Mouse (Mus musculus): Measurements from ENCODE around the gene Nr1d1. TPM values are rescaled to one million over a fixed set of nuclear protein-coding genes. Genes with fewer than 3 reads are reported as not detected.

The Nr1d1 gene
- polyA plus RNA-seq, 1 experiment = 206 TPM

DNA sequence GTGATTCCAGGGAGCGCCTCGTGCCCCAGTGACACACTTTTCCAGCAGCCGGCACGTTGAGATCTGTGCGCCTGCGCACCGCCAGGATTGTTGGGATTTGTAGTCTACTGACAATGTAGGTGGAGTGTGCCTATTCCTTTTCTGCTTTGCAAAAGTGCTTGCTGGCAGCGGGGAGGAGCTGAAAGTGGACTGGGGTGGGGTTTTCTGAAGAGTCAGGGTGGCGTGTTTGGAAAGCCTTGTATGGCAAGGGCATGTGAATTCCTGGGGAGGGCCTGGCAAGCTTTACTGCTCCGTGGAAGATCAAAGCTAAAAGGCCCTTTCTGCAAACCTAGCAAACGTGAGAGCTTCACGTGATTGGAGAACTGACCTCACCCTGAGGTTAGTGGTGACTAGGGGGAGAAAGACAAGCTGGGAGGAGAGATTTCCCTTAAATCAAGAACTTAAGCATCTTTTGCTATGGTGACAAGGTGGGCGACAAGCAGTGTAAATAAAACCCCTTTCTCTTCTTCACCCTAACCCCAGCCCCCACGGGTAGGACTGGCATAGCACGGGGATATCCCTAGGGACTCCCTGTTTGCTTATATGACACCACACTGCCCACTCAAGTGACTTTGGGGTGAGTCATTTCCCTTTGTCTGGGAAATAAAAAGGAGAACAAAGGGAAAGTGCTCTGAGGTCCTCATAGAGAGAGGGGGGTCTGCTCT is 367 bp upstream of the Nr1d1 start:
- Histone ChIP-seq H3K27ac (ENCODE audit: insufficient read depth, low read depth, low read length) (peak overlapping the region; percentile 99), H3K36me3 (ENCODE audit: control insufficient read depth, insufficient read depth, low read length) (peaks cover 21% of the 10 kb centered on the region), H3K4me3 (ENCODE audit: low read depth, low read length) (peak overlapping the region; percentile 68), H3K4me1 (ENCODE audit: control insufficient read depth, insufficient read depth, insufficient read length, low read length) (peaks cover 19% of the 10 kb centered on the region), H3K27me3 (ENCODE audit: control insufficient read depth, insufficient read depth, low read length) (no peaks in the 10 kb centered on the region)
- TF ChIP-seq CTCF (IDR thresholded peaks at IDR 0.05; ENCODE audit: extremely low read depth, insufficient read length, insufficient replicate concordance, low read depth, low read length) (no peak), POLR2A (IDR thresholded peaks at IDR 0.05; ENCODE audit: low read depth, low read length) (no peak)
- 2% methylated on average over 15 of the region's 15 CpGs for WGBS

GRCm38 (mm10) chr11:98773635-98774295 is 1.4 kb downstream of the Nr1d1 start:
- Histone ChIP-seq H3K27ac (ENCODE audit: insufficient read depth, low read depth, low read length) (peak overlapping the region; percentile 99), H3K36me3 (ENCODE audit: control insufficient read depth, insufficient read depth, low read length) (peaks cover 38% of the 10 kb centered on the region), H3K4me1 (ENCODE audit: control insufficient read depth, insufficient read depth, insufficient read length, low read length) (peaks cover 27% of the 10 kb centered on the region), H3K4me3 (ENCODE audit: low read depth, low read length) (peak overlapping the region; percentile 68), H3K27me3 (ENCODE audit: control insufficient read depth, insufficient read depth, low read length) (no peaks in the 10 kb centered on the region)
- under 1% methylated on average over 37 of the region's 37 CpGs for WGBS
- TF ChIP-seq CTCF (IDR thresholded peaks at IDR 0.05; ENCODE audit: extremely low read depth, insufficient read length, insufficient replicate concordance, low read depth, low read length) (no peak), POLR2A (IDR thresholded peaks at IDR 0.05; ENCODE audit: low read depth, low read length) (peak; percentile 66; the same call in 1 of the 2 replicates)

DNA sequence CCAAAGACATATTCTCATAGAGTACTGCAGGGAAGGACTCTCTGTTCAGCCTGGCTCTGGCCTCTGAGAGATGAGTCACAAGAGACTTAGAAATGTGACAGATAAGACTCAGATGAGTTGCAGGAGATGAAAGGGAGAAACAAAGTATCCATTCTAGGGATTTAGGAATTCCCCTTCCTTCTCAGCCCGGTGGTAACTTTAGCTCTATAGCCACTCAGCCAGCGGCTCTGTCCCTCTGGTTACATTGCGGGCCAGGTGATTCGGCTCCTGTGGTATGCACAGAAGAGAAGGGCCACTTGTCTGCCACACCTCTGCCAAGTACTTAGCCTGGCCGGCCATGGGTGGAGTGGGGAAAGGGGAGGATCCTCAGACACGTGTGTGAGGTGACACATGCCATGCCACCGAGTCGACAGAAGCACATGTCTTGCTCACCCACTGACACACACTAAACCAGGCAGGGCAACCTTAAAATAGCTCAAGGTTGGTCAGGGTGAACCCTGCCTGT is 2.4 kb downstream of the Nr1d1 start:
- no peaks in the 10 kb centered on the region for H3K27me3 ChIP-seq (ENCODE audit: control insufficient read depth, insufficient read depth, low read length)
- peaks cover 49% of the 10 kb centered on the region for H3K36me3 ChIP-seq (ENCODE audit: control insufficient read depth, insufficient read depth, low read length)
- WGBS = 9% methylated on average over 8 of the region's 8 CpGs
- peak overlapping the region; percentile 97 for H3K27ac ChIP-seq (ENCODE audit: insufficient read depth, low read depth, low read length)
- peak overlapping the region; percentile 66 for H3K4me3 ChIP-seq (ENCODE audit: low read depth, low read length)
- no peak for TF ChIP-seq CTCF (IDR thresholded peaks at IDR 0.05; ENCODE audit: extremely low read depth, insufficient read length, insufficient replicate concordance, low read depth, low read length)
- peak; percentile 66; the same call in 1 of the 2 replicates for TF ChIP-seq POLR2A (IDR thresholded peaks at IDR 0.05; ENCODE audit: low read depth, low read length)
- H3K4me1 ChIP-seq (ENCODE audit: control insufficient read depth, insufficient read depth, insufficient read length, low read length) = peaks cover 27% of the 10 kb centered on the region

DNA sequence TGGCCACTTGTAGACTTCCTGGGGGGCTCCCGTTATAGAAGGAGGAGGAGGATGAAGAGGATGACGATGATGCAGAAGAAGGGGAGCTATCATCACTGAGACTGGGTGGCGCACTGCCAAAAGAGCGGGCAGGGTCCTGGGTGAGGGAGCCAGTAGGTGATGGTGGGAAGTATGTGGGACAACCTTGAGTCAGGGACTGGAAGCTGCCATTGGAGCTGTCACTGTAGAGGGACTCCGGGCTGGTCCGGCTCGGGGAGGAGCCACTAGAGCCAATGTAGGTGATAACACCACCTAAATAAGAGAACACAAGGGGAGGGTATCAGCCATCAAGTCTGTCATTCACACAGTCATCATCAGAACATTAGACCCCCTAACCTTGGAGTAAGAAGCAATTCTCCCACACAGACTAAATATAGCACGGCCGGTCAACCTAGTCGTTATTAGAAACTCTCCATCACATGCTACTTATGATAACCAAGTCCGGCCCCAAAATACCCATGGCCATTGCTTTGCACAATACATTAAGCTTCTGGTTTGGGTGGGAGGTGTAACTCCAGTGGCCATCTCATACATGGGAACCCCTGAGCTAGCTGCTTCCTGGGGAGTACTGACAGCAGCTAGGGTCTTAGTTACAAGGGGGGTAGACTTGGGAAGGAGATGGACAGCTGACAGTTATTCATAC is 3.1 kb downstream of the Nr1d1 start:
- H3K27me3 ChIP-seq (ENCODE audit: control insufficient read depth, insufficient read depth, low read length) = no peaks in the 10 kb centered on the region
- TF ChIP-seq CTCF (IDR thresholded peaks at IDR 0.05; ENCODE audit: extremely low read depth, insufficient read length, insufficient replicate concordance, low read depth, low read length) = no peak
- 68% methylated on average over 11 of the region's 11 CpGs for WGBS
- peaks cover 23% of the 10 kb centered on the region for H3K4me1 ChIP-seq (ENCODE audit: control insufficient read depth, insufficient read depth, insufficient read length, low read length)
- peak overlapping the region; percentile 97 for H3K27ac ChIP-seq (ENCODE audit: insufficient read depth, low read depth, low read length)
- peak overlapping the region; percentile 66 for H3K4me3 ChIP-seq (ENCODE audit: low read depth, low read length)
- peaks cover 54% of the 10 kb centered on the region for H3K36me3 ChIP-seq (ENCODE audit: control insufficient read depth, insufficient read depth, low read length)

DNA sequence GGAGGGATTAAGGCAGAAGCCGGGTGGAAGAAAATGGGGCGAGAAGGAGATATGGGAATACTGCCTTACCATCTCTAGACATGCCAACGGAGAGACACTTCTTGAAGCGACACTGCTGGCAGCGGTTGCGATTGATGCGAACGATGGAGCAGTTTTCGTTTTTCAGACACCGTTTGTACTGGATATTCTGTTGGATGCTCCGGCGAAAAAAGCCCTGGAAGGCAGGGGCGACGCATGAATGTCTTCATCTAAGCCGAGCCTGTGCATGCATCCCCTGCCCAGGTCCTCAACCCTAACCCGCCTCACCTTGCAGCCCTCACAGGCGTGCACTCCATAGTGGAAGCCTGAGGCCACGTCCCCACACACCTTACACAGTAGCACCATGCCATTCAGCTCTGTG is 4.0 kb downstream of the Nr1d1 start:
- Histone ChIP-seq H3K27ac (ENCODE audit: insufficient read depth, low read depth, low read length) (no peak overlapping the region), H3K4me1 (ENCODE audit: control insufficient read depth, insufficient read depth, insufficient read length, low read length) (peaks cover 15% of the 10 kb centered on the region), H3K36me3 (ENCODE audit: control insufficient read depth, insufficient read depth, low read length) (peaks cover 54% of the 10 kb centered on the region), H3K27me3 (ENCODE audit: control insufficient read depth, insufficient read depth, low read length) (no peaks in the 10 kb centered on the region), H3K4me3 (ENCODE audit: low read depth, low read length) (no peak overlapping the region)
- TF ChIP-seq POLR2A (IDR thresholded peaks at IDR 0.05; ENCODE audit: low read depth, low read length) (no peak), CTCF (IDR thresholded peaks at IDR 0.05; ENCODE audit: extremely low read depth, insufficient read length, insufficient replicate concordance, low read depth, low read length) (no peak)
- WGBS = 92% methylated on average over 18 of the region's 18 CpGs

DNA sequence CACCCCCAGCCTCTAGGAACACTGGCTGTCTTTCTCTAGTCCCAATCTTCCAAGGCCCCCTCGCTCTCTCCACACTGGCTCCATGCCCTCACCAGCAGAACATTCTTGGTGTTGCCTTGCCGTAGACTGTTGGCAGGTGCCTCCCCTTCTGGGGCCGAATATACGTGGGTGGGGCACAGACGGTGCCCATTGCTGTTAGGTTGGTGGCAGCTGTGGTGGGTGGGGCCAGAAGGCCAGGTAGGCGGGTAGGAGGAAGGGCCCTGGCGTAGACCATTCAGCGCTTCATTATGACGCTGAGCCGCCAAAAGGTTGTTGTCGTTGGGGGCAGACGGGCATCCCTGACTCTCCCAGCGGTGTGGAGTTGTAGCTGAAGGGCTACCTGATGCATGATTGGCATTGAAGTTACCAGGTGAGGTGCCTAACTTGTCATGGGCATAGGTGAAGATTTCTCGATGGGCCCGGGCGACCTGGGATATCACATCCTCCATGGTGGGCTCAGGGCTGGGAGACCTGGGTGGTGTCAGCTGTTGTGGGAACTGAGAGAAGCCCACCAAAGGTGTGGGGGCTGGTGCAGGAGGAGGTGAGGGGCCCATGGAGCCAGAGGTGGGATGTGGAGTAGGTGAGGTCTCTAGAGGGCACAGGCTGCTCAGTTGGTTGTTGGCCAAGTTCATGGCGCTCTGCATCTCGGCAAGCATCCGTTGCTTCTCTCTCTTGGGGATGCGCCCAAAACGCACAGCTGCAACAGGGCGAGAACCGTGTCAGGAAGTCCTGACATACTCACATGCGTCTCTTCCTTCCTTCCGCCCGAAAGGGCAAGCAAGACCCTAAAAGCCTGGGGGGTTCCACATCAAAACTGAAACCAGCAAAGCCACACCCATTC is 4.8 kb downstream of the Nr1d1 start:
- TF ChIP-seq POLR2A (IDR thresholded peaks at IDR 0.05; ENCODE audit: low read depth, low read length) (no peak; the same call in 1 of the 2 replicates), CTCF (IDR thresholded peaks at IDR 0.05; ENCODE audit: extremely low read depth, insufficient read length, insufficient replicate concordance, low read depth, low read length) (no peak)
- Histone ChIP-seq H3K27me3 (ENCODE audit: control insufficient read depth, insufficient read depth, low read length) (no peaks in the 10 kb centered on the region), H3K4me3 (ENCODE audit: low read depth, low read length) (peak overlapping the region; percentile 11), H3K36me3 (ENCODE audit: control insufficient read depth, insufficient read depth, low read length) (peaks cover 57% of the 10 kb centered on the region), H3K27ac (ENCODE audit: insufficient read depth, low read depth, low read length) (0 out of 2 replicates have a peak overlapping the region, but pooled peaks have one; percentile 7), H3K4me1 (ENCODE audit: control insufficient read depth, insufficient read depth, insufficient read length, low read length) (peaks cover 10% of the 10 kb centered on the region)
- WGBS = 53% methylated on average over 26 of the region's 26 CpGs
